Mouse (Mus musculus) adrenal gland, adult 10 weeks (tissue): Measurements from ENCODE around the gene Dtymk. TPM values are rescaled to one million over a fixed set of nuclear protein-coding genes. Genes with fewer than 3 reads are reported as not detected.

ENCODE experiments used
- polyA plus RNA-seq: library from polyadenylated mRNA; stranded (reverse); fragments of 350-450 nt; fragmentation: Illumina TruSeq; extraction: RNeasy Lipid Tissue Mini Kit (QIAGEN cat#74804); gene quantifications from one replicate; pipeline ENCODE4 v1.2.3, GENCODE M21; 2014; ENCODE audit warnings: low read depth, low replicate concordance

The Dtymk gene
- 41.7 TPM for polyA plus RNA-seq

GRCm38 (mm10) chr1:93801741-93802238, at the start of gene Dtymk:
Dtymk (minus strand) TSS chr1:93801934.

GRCm38 (mm10) chr1:93824609-93825008, 22.9 kb upstream of the Dtymk start, which contains the start of gene D2hgdh:
D2hgdh (plus strand) TSS chr1:93824909.

GRCm38 (mm10) chr1:93803556-93804507, 2.1 kb upstream of the Dtymk start, which contains the start of gene Ing5:
Ing5 (plus strand) TSS chr1:93803965.

GRCm38 (mm10) chr1:93754573-93755290, 47.0 kb downstream of the Dtymk start, which contains the start of gene Thap4:
Thap4 (minus strand) TSS chr1:93754864.

GRCm38 (mm10) chr1:93751290-93751689, 50.4 kb downstream of the Dtymk start, which contains the start of gene Atg4b:
Atg4b (plus strand) TSS chr1:93751500.

Other genes with a start within 250 kb of the Dtymk start
- 11.4 TPM for gene Stk25, start 143.3 kb downstream of the Dtymk start, polyA plus RNA-seq
- gene Bok, start 116.3 kb downstream of the Dtymk start, polyA plus RNA-seq = 0.82 TPM
- gene Atg4b, start 50.4 kb downstream of the Dtymk start, polyA plus RNA-seq = 54.8 TPM
- 7.8 TPM for gene Thap4, start 47.1 kb downstream of the Dtymk start, polyA plus RNA-seq
- gene Ing5, start 2.0 kb upstream of the Dtymk start, polyA plus RNA-seq = 12.3 TPM
- 36.9 TPM for gene D2hgdh, start 23.0 kb upstream of the Dtymk start, polyA plus RNA-seq
- gene Gal3st2, start 59.4 kb upstream of the Dtymk start, polyA plus RNA-seq = not detected
- not detected for gene Gal3st2b, start 116.4 kb upstream of the Dtymk start, polyA plus RNA-seq
- gene Gal3st2c, start 188.6 kb upstream of the Dtymk start, polyA plus RNA-seq = not detected
- not detected for gene Neu4, start 218.5 kb upstream of the Dtymk start, polyA plus RNA-seq